In genomic region chr1:180423008-180423639, GRCm38 (mm10) we compare ENCODE assay signal across 11 mouse cellular contexts.
DNase-seq lines count a peak whose midpoint lies in the region; ATAC-seq and TF ChIP-seq lines count a peak whose summit lies in the region.
"Had no signal": no experiment of that assay in that cellular context is flagged by ENCODE, and none has a peak within 500 bp of the region (broad histone marks: within the 10 kb centered on the region; RNA-seq: fewer than 3 reads in every experiment).

No protein-coding gene starts in this region.

- H3K4me3 ChIP-seq in lung, postnatal 0 days (ENCODE audit: low read depth, low read length): no peak overlapping the region
- no peak overlapping the region for H3K4me3 ChIP-seq in heart, embryonic 15.5 days
- H3K4me3 ChIP-seq in small intestine, adult 2 months (ENCODE audit: low read depth, low read length): no peak overlapping the region
- H3K4me3 ChIP-seq in hindbrain, embryonic 13.5 days: no peak overlapping the region
- H3K4me3 ChIP-seq: embryonic facial prominence, embryonic 13.5 days; neural tube, embryonic 12.5 days had no signal

- peak overlapping the region; percentile 6; the same call in 1 of the 2 replicates for H3K27ac ChIP-seq in lung, postnatal 0 days (ENCODE audit: low read length)
- peak overlapping the region; percentile 71 for H3K27ac ChIP-seq in heart, embryonic 15.5 days
- H3K27ac ChIP-seq in small intestine, adult 2 months (ENCODE audit: insufficient read depth, low read depth, low read length): peak overlapping the region; percentile 2; the same call in 1 of the 2 replicates
- H3K27ac ChIP-seq in hindbrain, embryonic 13.5 days: no peak overlapping the region
- H3K27ac ChIP-seq: embryonic facial prominence, embryonic 13.5 days; neural tube, embryonic 12.5 days had no signal

- TF ChIP-seq CTCF in lung, postnatal 0 days (IDR thresholded peaks at IDR 0.05): no peak
- TF ChIP-seq CTCF in small intestine, adult 2 months (IDR thresholded peaks at IDR 0.05; ENCODE audit: extremely low read depth, insufficient read length, insufficient replicate concordance, low read depth, low read length): no peak

- no peaks in the 10 kb centered on the region for H3K27me3 ChIP-seq in lung, postnatal 0 days (replicated peaks; ENCODE audit: insufficient read depth, low read length)
- H3K27me3 ChIP-seq in heart, embryonic 15.5 days: no peaks in the 10 kb centered on the region
- H3K27me3 ChIP-seq in small intestine, adult 2 months (ENCODE audit: control insufficient read depth, insufficient read depth, low read length): no peaks in the 10 kb centered on the region
- 0 out of 2 replicates have a peak, but pooled peaks cover 2% of the 10 kb centered on the region for H3K27me3 ChIP-seq in hindbrain, embryonic 13.5 days
- H3K27me3 ChIP-seq: embryonic facial prominence, embryonic 13.5 days; neural tube, embryonic 12.5 days had no signal

- H3K4me2 ChIP-seq in lung, postnatal 0 days (replicated peaks; ENCODE audit: low read depth, low read length): no peak overlapping the region
- H3K4me2 ChIP-seq in heart, embryonic 15.5 days: no peak overlapping the region
- H3K4me2 ChIP-seq in hindbrain, embryonic 13.5 days: no peak overlapping the region
- H3K4me2 ChIP-seq: embryonic facial prominence, embryonic 13.5 days; neural tube, embryonic 12.5 days had no signal

- no peak for TF ChIP-seq POLR2A in small intestine, adult 2 months (IDR thresholded peaks at IDR 0.05; ENCODE audit: low read depth, low read length)

- no peak for ATAC-seq in lung, postnatal 0 days
- ATAC-seq in heart, embryonic 15.5 days (replicated peaks; ENCODE audit: insufficient number of reproducible peaks, insufficient read depth, low FRiP score, low read depth): no peak
- no peak for ATAC-seq in erythroid progenitor cell, adult 5-6 weeks (replicated peaks; ENCODE audit: low FRiP score, poor library complexity, severe bottlenecking)
- no peak for ATAC-seq in hindbrain, embryonic 13.5 days (ENCODE audit: low FRiP score)

- no peak overlapping the region for H3K9ac ChIP-seq in lung, postnatal 0 days (replicated peaks; ENCODE audit: low read depth)
- H3K9ac ChIP-seq in heart, embryonic 15.5 days: no peak overlapping the region
- H3K9ac ChIP-seq in hindbrain, embryonic 13.5 days: no peak overlapping the region; the same call in 1 of the 2 replicates
- H3K9ac ChIP-seq: embryonic facial prominence, embryonic 13.5 days; neural tube, embryonic 12.5 days had no signal

- H3K4me1 ChIP-seq in lung, postnatal 0 days (ENCODE audit: insufficient read depth, low read depth, low read length): no peaks in the 10 kb centered on the region
- peaks cover 47% of the 10 kb centered on the region for H3K4me1 ChIP-seq in heart, embryonic 15.5 days (replicated peaks)
- H3K4me1 ChIP-seq in small intestine, adult 2 months (ENCODE audit: control insufficient read depth, insufficient read depth, insufficient read length, low read length): peaks cover 15% of the 10 kb centered on the region
- H3K4me1 ChIP-seq in hindbrain, embryonic 13.5 days (replicated peaks): peaks cover 28% of the 10 kb centered on the region

- DNase-seq in adrenal gland, postnatal 14 days: peak; percentile 36
- DNase-seq in adrenal gland, postnatal 4 days (ENCODE audit: low spot score in 2 of 2): no peak
- no peak for DNase-seq in lung, postnatal 0 days (ENCODE audit: low spot score)
- no peak for DNase-seq in lung, postnatal 14 days
- DNase-seq: cerebellum, adult 18-20 months had no signal

- 41% methylated on average over 16 of the region's 16 CpGs for WGBS in lung, postnatal 0 days
- WGBS in heart, embryonic 15.5 days: 39% methylated on average over 16 of the region's 16 CpGs
- 19% methylated on average over 16 of the region's 16 CpGs for WGBS in small intestine, adult 2 months
- 61% methylated on average over 16 of the region's 16 CpGs for WGBS in hindbrain, embryonic 13.5 days

- no peaks in the 10 kb centered on the region for H3K9me3 ChIP-seq in lung, postnatal 0 days (ENCODE audit: low read length)
- no peaks in the 10 kb centered on the region for H3K9me3 ChIP-seq in heart, embryonic 15.5 days (replicated peaks)
- no peaks in the 10 kb centered on the region for H3K9me3 ChIP-seq in hindbrain, embryonic 13.5 days
- H3K9me3 ChIP-seq: embryonic facial prominence, embryonic 13.5 days; neural tube, embryonic 12.5 days had no signal

- TF ChIP-seq EP300 in lung, postnatal 0 days (IDR thresholded peaks at IDR 0.05): no peak

- peaks cover 11% of the 10 kb centered on the region for H3K36me3 ChIP-seq in lung, postnatal 0 days (ENCODE audit: insufficient read depth, low read length)
- H3K36me3 ChIP-seq in heart, embryonic 15.5 days: no peaks in the 10 kb centered on the region; the same call in 1 of the 2 replicates
- H3K36me3 ChIP-seq in small intestine, adult 2 months (ENCODE audit: control insufficient read depth, insufficient read depth, low read length): 0 out of 2 replicates have a peak, but pooled peaks cover 2% of the 10 kb centered on the region
- no peaks in the 10 kb centered on the region for H3K36me3 ChIP-seq in hindbrain, embryonic 13.5 days
- H3K36me3 ChIP-seq: neural tube, embryonic 12.5 days had no signal
